Mouse (Mus musculus) G1E (cell line): ENCODE measurements at regions not wholly inside any gene's neighbourhood (a gene's known extent, or its start where the extent isn't known, plus 50 kb on each side); places are given as distances from the start of the nearest gene placed in this dataset.

Experiments
- CTCF ChIP-seq: IDR thresholded peaks from 2 replicates; pipeline ENCODE4 v1.5.1; 2012; ENCODE audit warnings: low read depth, low read length, inconsistent platforms, mixed read lengths
- GATA1 ChIP-seq: IDR thresholded peaks from 2 replicates; pipeline ENCODE4 v1.6.1; 2012; ENCODE audit warnings: borderline replicate concordance, low read length, inconsistent platforms, mixed read lengths
- TAL1 ChIP-seq: conservative IDR thresholded peaks from 2 replicates; pipeline ENCODE4 v1.6.1; 2012; ENCODE audit warnings: low read depth, low read length, inconsistent platforms, mixed read lengths

DNA sequence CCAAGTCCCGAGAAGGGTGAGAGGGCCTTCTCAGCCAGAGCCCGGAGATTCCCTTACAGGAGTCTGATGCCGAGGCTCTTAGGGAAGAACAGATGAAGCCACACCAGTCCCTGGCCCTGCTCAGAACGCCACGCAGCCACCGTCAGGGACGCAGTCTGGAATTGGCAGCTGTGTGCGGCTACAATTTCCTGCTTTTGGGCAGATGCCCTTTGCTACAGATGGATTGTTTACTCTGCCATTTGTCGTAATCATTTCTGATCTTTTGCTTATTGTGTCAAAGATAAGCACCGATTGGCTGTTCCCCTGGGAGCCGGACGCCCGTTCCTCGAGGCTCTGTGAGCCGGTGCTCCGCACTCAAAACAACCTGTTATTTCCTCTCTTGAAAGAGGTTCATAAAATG, 179.4 kb downstream of the 3100002H09Rik start:
- TF ChIP-seq CTCF (no peak), GATA1 (no peak), TAL1 (no peak)
